Mouse (Mus musculus) effector memory CD4-positive, alpha-beta T cell, adult 7 months (primary cell): ENCODE measurements around the gene Ms4a3. TPM values are rescaled to one million over a fixed set of nuclear protein-coding genes. Genes with fewer than 3 reads are reported as not detected.

ENCODE experiments used
- polyA plus RNA-seq: library from polyadenylated mRNA; unstranded; fragments of 100-300 nt; shearing (Covaris generic); gene quantifications from one replicate; pipeline ENCODE4 v1.2.1, GENCODE M21; 2017

Ms4a3 gene
- not detected for polyA plus RNA-seq

GRCm38 (mm10) chr19:11640732-11641131, at the start of gene Ms4a3:
Gene Ms4a3, minus strand, starts transcription at chr19:11640851.

GRCm38 (mm10) chr19:11660459-11660858, 19.8 kb upstream of the Ms4a3 start, which contains the start of gene Oosp2:
Gene Oosp2, minus strand, starts transcription at chr19:11660559.

GRCm38 (mm10) chr19:11623551-11623950, 17.1 kb downstream of the Ms4a3 start, which contains the start of gene Ms4a2:
Gene Ms4a2, minus strand, starts transcription at chr19:11623719.

GRCm38 (mm10) chr19:11604603-11605002, 36.0 kb downstream of the Ms4a3 start, which contains the start of gene Ms4a6d:
Gene Ms4a6d, minus strand, starts transcription at chr19:11604849.

Other genes with a start within 250 kb of the Ms4a3 start
- 178 TPM for gene Ms4a4c, start 236.1 kb downstream of the Ms4a3 start, polyA plus RNA-seq
- 2,892 TPM for gene Ms4a4b, start 197.3 kb downstream of the Ms4a3 start, polyA plus RNA-seq
- 7.2 TPM for gene Ms4a6c, start 171.5 kb downstream of the Ms4a3 start, polyA plus RNA-seq
- gene Gm8369, start 154.9 kb downstream of the Ms4a3 start, polyA plus RNA-seq: 506 TPM
- gene Ms4a6b, start 124.3 kb downstream of the Ms4a3 start, polyA plus RNA-seq: 633 TPM
- 0.67 TPM for gene Ms4a4d, start 104.0 kb downstream of the Ms4a3 start, polyA plus RNA-seq
- gene Ms4a6d, start 36.0 kb downstream of the Ms4a3 start, polyA plus RNA-seq: 24.3 TPM
- gene Ms4a2, start 17.1 kb downstream of the Ms4a3 start, polyA plus RNA-seq: not detected
- not detected for gene Oosp2, start 19.7 kb upstream of the Ms4a3 start, polyA plus RNA-seq
- not detected for gene Oosp1, start 50.3 kb upstream of the Ms4a3 start, polyA plus RNA-seq
- 0.66 TPM for gene Oosp3, start 56.2 kb upstream of the Ms4a3 start, polyA plus RNA-seq
- not detected for gene Gif, start 106.7 kb upstream of the Ms4a3 start, polyA plus RNA-seq
- gene Mrpl16, start 129.5 kb upstream of the Ms4a3 start, polyA plus RNA-seq: 41.6 TPM
- gene Stx3, start 178.6 kb upstream of the Ms4a3 start, polyA plus RNA-seq: 2.2 TPM
- gene Olfr1417, start 198.4 kb upstream of the Ms4a3 start, polyA plus RNA-seq: not detected
- gene Olfr1418, start 220.2 kb upstream of the Ms4a3 start, polyA plus RNA-seq: not detected
- gene Olfr1419, start 234.3 kb upstream of the Ms4a3 start, polyA plus RNA-seq: not detected
- gene Olfr1420, start 245.7 kb upstream of the Ms4a3 start, polyA plus RNA-seq: not detected